Mouse (Mus musculus): Measurements from ENCODE around the gene Setd1a.

- no peak for TF ChIP-seq CTCF (IDR thresholded peaks at IDR 0.05 in 2 of 3, conservative IDR thresholded peaks at IDR 0.05 in 1 of 3; ENCODE audit: control insufficient read depth in 1 of 3, insufficient read depth in 1 of 3, low read depth in 2 of 3, low read length in 3 of 3, poor library complexity in 1 of 3, severe bottlenecking in 1 of 3)
- TF ChIP-seq MAFK (IDR thresholded peaks at IDR 0.05; ENCODE audit: borderline replicate concordance, low read depth, low read length), result no peak
- no peak for TF ChIP-seq GABPA (IDR thresholded peaks at IDR 0.05; ENCODE audit: low read depth, low read length)
- no peak for TF ChIP-seq EP300 (IDR thresholded peaks at IDR 0.05; ENCODE audit: low read depth in 1 of 2, low read length in 2 of 2)
- TF ChIP-seq HCFC1 (IDR thresholded peaks at IDR 0.05; ENCODE audit: low read depth, low read length), result no peak
- TF ChIP-seq MAX (IDR thresholded peaks at IDR 0.05; ENCODE audit: low read length), result no peak
- no peak for TF ChIP-seq POLR2A (IDR thresholded peaks at IDR 0.05; ENCODE audit: control insufficient read depth in 1 of 2, insufficient read depth in 1 of 2, low read depth in 1 of 2, low read length in 2 of 2, poor library complexity in 1 of 2)
- TF ChIP-seq ZC3H11A (IDR thresholded peaks at IDR 0.05; ENCODE audit: low read depth, low read length), result no peak
- TF ChIP-seq MEF2A (IDR thresholded peaks at IDR 0.05; ENCODE audit: extremely low read depth, insufficient replicate concordance, low read depth, low read length, poor library complexity, severe bottlenecking), result no peak
Measured at GRCm38 (mm10) chr7:127815116-127815665, 38.7 kb downstream of the Setd1a start.
